Mouse (Mus musculus): ENCODE data around the gene Lrrc25. TPM values are rescaled to one million over a fixed set of nuclear protein-coding genes. Genes with fewer than 3 reads are reported as not detected.

Lrrc25 gene
- polyA plus RNA-seq, 1 experiment from 2014 or later, result 2.1 TPM

- no peaks in the 10 kb centered on the region for H3K9me3 ChIP-seq (ENCODE audit: control insufficient read depth)
- no peaks in the 10 kb centered on the region for H3K27me3 ChIP-seq (replicated peaks; ENCODE audit: control insufficient read depth, insufficient read depth, low read length)
- H3K36me3 ChIP-seq (ENCODE audit: control insufficient read depth, insufficient read depth), result peaks cover 17% of the 10 kb centered on the region; the same call in 1 of the 2 replicates
- 36% methylated on average over 66 of the region's 68 CpGs for WGBS
- ATAC-seq, result no peak
- no peak overlapping the region for H3K27ac ChIP-seq (ENCODE audit: low read depth, low read length)
- peaks cover 11% of the 10 kb centered on the region; the same call in 1 of the 2 replicates for H3K4me1 ChIP-seq (replicated peaks; ENCODE audit: control insufficient read depth, insufficient read depth, low read length)
- H3K9ac ChIP-seq (ENCODE audit: low read depth, low read length), result peak overlapping the region; percentile 22; the same call in 1 of the 2 replicates
- no peak for TF ChIP-seq CTCF (IDR thresholded peaks at IDR 0.05; ENCODE audit: low read depth)
- peak overlapping the region; percentile 27 for H3K4me3 ChIP-seq (ENCODE audit: low read depth, low read length)
- peak overlapping the region; percentile 60 for H3K4me2 ChIP-seq (replicated peaks; ENCODE audit: low read depth)
Observed at GRCm38 (mm10) chr8:70597417-70598272, 18.3 kb upstream of the Lrrc25 start.

- H3K4me1 ChIP-seq (replicated peaks; ENCODE audit: control insufficient read depth, insufficient read depth, low read length), result peaks cover 10% of the 10 kb centered on the region; the same call in 1 of the 2 replicates
- no peak overlapping the region for H3K27ac ChIP-seq (ENCODE audit: low read depth, low read length)
- no peak overlapping the region; the same call in 1 of the 2 replicates for H3K9ac ChIP-seq (ENCODE audit: low read depth, low read length)
- H3K36me3 ChIP-seq (ENCODE audit: control insufficient read depth, insufficient read depth), result peaks cover 17% of the 10 kb centered on the region; the same call in 1 of the 2 replicates
- H3K27me3 ChIP-seq (replicated peaks; ENCODE audit: control insufficient read depth, insufficient read depth, low read length), result no peaks in the 10 kb centered on the region
- peak overlapping the region; percentile 60 for H3K4me2 ChIP-seq (replicated peaks; ENCODE audit: low read depth)
- peak overlapping the region; percentile 27 for H3K4me3 ChIP-seq (ENCODE audit: low read depth, low read length)
- TF ChIP-seq CTCF (IDR thresholded peaks at IDR 0.05; ENCODE audit: low read depth), result peak; percentile 91
- no peaks in the 10 kb centered on the region for H3K9me3 ChIP-seq (ENCODE audit: control insufficient read depth)
- ATAC-seq, result peak; percentile 22; the same call in 1 of the 2 replicates
- WGBS, result 14% methylated on average over 29 of the region's 29 CpGs
Observed at GRCm38 (mm10) chr8:70598283-70598682, 17.7 kb upstream of the Lrrc25 start.

- H3K36me3 ChIP-seq (ENCODE audit: control insufficient read depth, insufficient read depth), result peaks cover 17% of the 10 kb centered on the region; the same call in 1 of the 2 replicates
Observed at GRCm38 (mm10) chr8:70598722-70599121, 17.2 kb upstream of the Lrrc25 start.

GRCm38 (mm10) chr8:70599507-70600290 is 16.3 kb upstream of the Lrrc25 start:
- peaks cover 17% of the 10 kb centered on the region; the same call in 1 of the 2 replicates for H3K36me3 ChIP-seq (ENCODE audit: control insufficient read depth, insufficient read depth)
- H3K9me3 ChIP-seq (ENCODE audit: control insufficient read depth), result no peaks in the 10 kb centered on the region
- no peak overlapping the region for H3K9ac ChIP-seq (ENCODE audit: low read depth, low read length)
- no peak overlapping the region for H3K4me2 ChIP-seq (replicated peaks; ENCODE audit: low read depth)
- no peak overlapping the region for H3K27ac ChIP-seq (ENCODE audit: low read depth, low read length)
- ATAC-seq, result no peak
- H3K27me3 ChIP-seq (replicated peaks; ENCODE audit: control insufficient read depth, insufficient read depth, low read length), result no peaks in the 10 kb centered on the region
- WGBS, result 85% methylated on average over 12 of the region's 12 CpGs
- H3K4me1 ChIP-seq (replicated peaks; ENCODE audit: control insufficient read depth, insufficient read depth, low read length), result peaks cover 5% of the 10 kb centered on the region; the same call in 1 of the 2 replicates
- no peak for TF ChIP-seq CTCF (IDR thresholded peaks at IDR 0.05; ENCODE audit: low read depth)
- H3K4me3 ChIP-seq (ENCODE audit: low read depth, low read length), result no peak overlapping the region

More at GRCm38 (mm10) chr8:70598722-70599121, 17.2 kb upstream of the Lrrc25 start:
- Histone ChIP-seq H3K9ac (ENCODE audit: low read depth, low read length) (no peak overlapping the region), H3K4me1 (replicated peaks; ENCODE audit: control insufficient read depth, insufficient read depth, low read length) (peaks cover 6% of the 10 kb centered on the region; the same call in 1 of the 2 replicates), H3K9me3 (ENCODE audit: control insufficient read depth) (no peaks in the 10 kb centered on the region), H3K4me3 (ENCODE audit: low read depth, low read length) (no peak overlapping the region), H3K4me2 (replicated peaks; ENCODE audit: low read depth) (peak overlapping the region; percentile 60), H3K27me3 (replicated peaks; ENCODE audit: control insufficient read depth, insufficient read depth, low read length) (no peaks in the 10 kb centered on the region), H3K27ac (ENCODE audit: low read depth, low read length) (no peak overlapping the region)
- no peak for ATAC-seq
- whole genome bisulfite sequencing, result 42% methylated on average over 10 of the region's 10 CpGs
- TF ChIP-seq CTCF (IDR thresholded peaks at IDR 0.05; ENCODE audit: low read depth), result no peak

GRCm38 (mm10) chr8:70600473-70601270 is 15.3 kb upstream of the Lrrc25 start:
- Histone ChIP-seq H3K27me3 (replicated peaks; ENCODE audit: control insufficient read depth, insufficient read depth, low read length) (no peaks in the 10 kb centered on the region), H3K27ac (ENCODE audit: low read depth, low read length) (no peak overlapping the region; the same call in 1 of the 2 replicates), H3K4me3 (ENCODE audit: low read depth, low read length) (no peak overlapping the region), H3K4me2 (replicated peaks; ENCODE audit: low read depth) (peak overlapping the region; percentile 35), H3K9ac (ENCODE audit: low read depth, low read length) (no peak overlapping the region), H3K36me3 (ENCODE audit: control insufficient read depth, insufficient read depth) (peaks cover 17% of the 10 kb centered on the region; the same call in 1 of the 2 replicates), H3K9me3 (ENCODE audit: control insufficient read depth) (no peaks in the 10 kb centered on the region), H3K4me1 (replicated peaks; ENCODE audit: control insufficient read depth, insufficient read depth, low read length) (no peaks in the 10 kb centered on the region; the same call in 1 of the 2 replicates)
- 42% methylated on average over 10 of the region's 10 CpGs for WGBS
- no peak for ATAC-seq
- no peak for TF ChIP-seq CTCF (IDR thresholded peaks at IDR 0.05; ENCODE audit: low read depth)

Measured in intestine, postnatal 0 days (tissue).